Mouse (Mus musculus) kidney, postnatal 4 days (tissue): ENCODE results near the gene Pik3ap1.
"Not testable (repeated sequence)": the region's sequence is repeated elsewhere in the genome, so short reads cannot be mapped to it uniquely, and the experiment has no call there.

Experiments
- DNase-seq, 2 experiments: peaks; one replicate each; pipeline ENCODE4 v3.0.0; 2021; ENCODE audit warnings: mixed read lengths in 2 of 2

Gene Pik3ap1

GRCm38 (mm10) chr19:41384922-41385508 is at the start of gene Pik3ap1:
Gene Pik3ap1 (minus strand): TSS chr19:41385102.
- peak; percentile 49 to 67 for DNase-seq

- not testable (repeated sequence) for DNase-seq
Measured at GRCm38 (mm10) chr19:41431512-41432164, 46.7 kb upstream of the Pik3ap1 start.

GRCm38 (mm10) chr19:41425927-41426772 is 41.2 kb upstream of the Pik3ap1 start:
- DNase-seq: not testable (repeated sequence)

- no peak for DNase-seq
Measured at GRCm38 (mm10) chr19:41421264-41421663, 36.4 kb upstream of the Pik3ap1 start.

- DNase-seq: no peak
Measured at GRCm38 (mm10) chr19:41418786-41419185, 33.9 kb upstream of the Pik3ap1 start.

GRCm38 (mm10) chr19:41417995-41418394 is 33.1 kb upstream of the Pik3ap1 start:
- no peak for DNase-seq

GRCm38 (mm10) chr19:41416201-41416600 is 31.3 kb upstream of the Pik3ap1 start:
- DNase-seq: peak in 1 of 2 experiments; percentile 8

- DNase-seq: no peak
Measured at GRCm38 (mm10) chr19:41402603-41403002, 17.7 kb upstream of the Pik3ap1 start.

- no peak for DNase-seq
Measured at GRCm38 (mm10) chr19:41390856-41391255, 6.0 kb upstream of the Pik3ap1 start.

GRCm38 (mm10) chr19:41389351-41389750 is 4.4 kb upstream of the Pik3ap1 start:
- no peak for DNase-seq

GRCm38 (mm10) chr19:41388242-41388641 is 3.3 kb upstream of the Pik3ap1 start:
- no peak for DNase-seq

GRCm38 (mm10) chr19:41387262-41387661 is 2.4 kb upstream of the Pik3ap1 start:
- no peak for DNase-seq

GRCm38 (mm10) chr19:41384406-41384851 is 473 bp downstream of the Pik3ap1 start:
- DNase-seq: peak in 1 of 2 experiments; percentile 37

GRCm38 (mm10) chr19:41382391-41382978 is 2.4 kb downstream of the Pik3ap1 start:
- no peak for DNase-seq

- no peak for DNase-seq
Measured at GRCm38 (mm10) chr19:41381581-41382239, 3.2 kb downstream of the Pik3ap1 start.

GRCm38 (mm10) chr19:41379195-41379594 is 5.7 kb downstream of the Pik3ap1 start:
- DNase-seq: no peak

GRCm38 (mm10) chr19:41375791-41376190 is 9.1 kb downstream of the Pik3ap1 start:
- DNase-seq: no peak

GRCm38 (mm10) chr19:41375096-41375495 is 9.8 kb downstream of the Pik3ap1 start:
- DNase-seq: no peak

- DNase-seq: no peak
Measured at GRCm38 (mm10) chr19:41374658-41375057, 10.2 kb downstream of the Pik3ap1 start.

- no peak for DNase-seq
Measured at GRCm38 (mm10) chr19:41372322-41372721, 12.6 kb downstream of the Pik3ap1 start.

GRCm38 (mm10) chr19:41371373-41371772 is 13.5 kb downstream of the Pik3ap1 start:
- no peak for DNase-seq
